Mouse (Mus musculus) midbrain, postnatal 0 days (tissue): ENCODE results near the gene Krtap2-4. TPM values are rescaled to one million over a fixed set of nuclear protein-coding genes. Genes with fewer than 3 reads are reported as not detected.

ENCODE experiments used
- ATAC-seq: fragments of 200-750 bp; cut with Nextera tagmentation; 2 replicates; pipeline ENCODE4 v1.8.0; 2017; ENCODE audit warnings: moderate number of reproducible peaks, mild to moderate bottlenecking, moderate TSS enrichment, moderate library complexity; ENCODE audit not compliant: low FRiP score
- DNase-seq: peaks from one replicate; pipeline ENCODE4 v3.0.0-alpha.2; 2015; ENCODE audit warnings: low spot score
- H3K27ac ChIP-seq: fragments of 300-500 bp; sonication (generic); 2 replicates; pipeline ENCODE4 v1.5.1; 2014; ENCODE audit warnings: low read depth, mild to moderate bottlenecking, low read length, mixed read lengths
- H3K27me3 ChIP-seq: fragments of 300-500 bp; sonication (generic); 2 replicates; pipeline ENCODE4 v1.6.1; 2014; ENCODE audit warnings: low read length, control low read depth, mixed read lengths; ENCODE audit not compliant: insufficient read depth
- H3K36me3 ChIP-seq: fragments of 300-500 bp; sonication (generic); 2 replicates; pipeline ENCODE4 v1.6.1; 2014; ENCODE audit warnings: low read length, control low read depth, mixed read lengths; ENCODE audit not compliant: insufficient read depth
- H3K4me1 ChIP-seq: fragments of 300-500 bp; sonication (generic); 2 replicates; pipeline ENCODE4 v1.6.1; 2014; ENCODE audit warnings: mild to moderate bottlenecking, control low read depth, antibody characterized with exemption, low read length, mixed read lengths; ENCODE audit not compliant: insufficient read depth
- H3K4me2 ChIP-seq: fragments of 300-500 bp; sonication (generic); 2 replicates; pipeline ENCODE4 v1.6.1; 2014; ENCODE audit warnings: low read depth, mild to moderate bottlenecking, low read length, mixed read lengths; ENCODE audit not compliant: poor library complexity, severe bottlenecking
- H3K4me3 ChIP-seq: fragments of 300-500 bp; sonication (generic); 2 replicates; pipeline ENCODE4 v1.5.1; 2014; ENCODE audit warnings: low read depth, mild to moderate bottlenecking, low read length, moderate library complexity
- H3K9ac ChIP-seq: fragments of 300-500 bp; sonication (generic); replicated peaks from 2 replicates; pipeline ENCODE4 v1.6.1; 2014; ENCODE audit warnings: mild to moderate bottlenecking, low read length, moderate library complexity, mixed read lengths; ENCODE audit not compliant: poor library complexity, severe bottlenecking
- H3K9me3 ChIP-seq: fragments of 300-500 bp; sonication (generic); 2 replicates; pipeline ENCODE4 v1.6.1; 2016; ENCODE audit warnings: low read length, control low read depth
- CTCF ChIP-seq: IDR thresholded peaks from 2 replicates; pipeline ENCODE4 v1.5.1; 2016; ENCODE audit warnings: antibody characterized with exemption, mild to moderate bottlenecking
- WGBS: fragments of 180-500 bp; shearing (Covaris S2); extraction: QIAGEN DNeasy Blood & Tissue Kit; methylation state at CpG from one replicate; pipeline ENCODE4 v1.1.7; 2014; 5-methylcytosine and 5-hydroxymethylcytosine counted together
- polyA plus RNA-seq: library from polyadenylated mRNA; unstranded; fragments of >200 nt; fragmentation: Nextera tagmentation; extraction: Ambion mirVana; gene quantifications from 2 replicates; pipeline ENCODE4 v1.2.1, GENCODE M21; 2015
- total RNA-seq: library from RNA; depleted of rRNA; stranded (reverse); fragments of >200 nt; gene quantifications from 2 replicates; pipeline ENCODE4 v1.2.3, GENCODE M21; 2014; rRNA removed

Gene Krtap2-4
- total and polyA plus RNA-seq, 2 experiments from 2014 or later: not detected

- 5% methylated on average over 7 of the region's 7 CpGs for WGBS
- Histone ChIP-seq H3K27ac (no peak overlapping the region), H3K9ac (no peak overlapping the region), H3K27me3 (no peaks in the 10 kb centered on the region), H3K36me3 (no peaks in the 10 kb centered on the region), H3K4me3 (no peak overlapping the region), H3K4me1 (no peaks in the 10 kb centered on the region), H3K4me2 (peak overlapping the region; percentile 25; the same call in 1 of the 2 replicates), H3K9me3 (no peaks in the 10 kb centered on the region)
- TF ChIP-seq CTCF: peak; percentile 86
- ATAC-seq (no peak), DNase-seq (peak; percentile 78)
These were observed 40.5 kb downstream of the Krtap2-4 start for GRCm38 (mm10) chr11:99574106-99574505.

GRCm38 (mm10) chr11:99573164-99573563, 41.5 kb downstream of the Krtap2-4 start:
- no peak for ATAC-seq

GRCm38 (mm10) chr11:99566530-99566929, 48.1 kb downstream of the Krtap2-4 start, which contains the start of gene Krtap3-1:
TSS of gene Krtap3-1 (minus strand) at chr11:99566630.
- Histone ChIP-seq H3K27ac (no peak within 1 kb of the TSS), H3K9ac (no peak within 1 kb of the TSS), H3K4me1 (no peaks in the 10 kb centered on the region), H3K36me3 (no peaks in the 10 kb centered on the region), H3K4me3 (no peak within 1 kb of the TSS), H3K27me3 (no peaks in the 10 kb centered on the region), H3K4me2 (no peak within 1 kb of the TSS), H3K9me3 (no peaks in the 10 kb centered on the region)
- ATAC-seq (no peak), DNase-seq (no peak)
- TF ChIP-seq CTCF: no peak
- 97% methylated on average over 7 of the region's 7 CpGs for WGBS

More at GRCm38 (mm10) chr11:99573164-99573563, 41.5 kb downstream of the Krtap2-4 start:
- H3K27ac ChIP-seq: no peak overlapping the region
- no peak overlapping the region for H3K9ac ChIP-seq
- H3K4me3 ChIP-seq: no peak overlapping the region
- DNase-seq: no peak
- no peaks in the 10 kb centered on the region for H3K27me3 ChIP-seq
- H3K4me1 ChIP-seq: no peaks in the 10 kb centered on the region
- H3K9me3 ChIP-seq: no peaks in the 10 kb centered on the region
- H3K4me2 ChIP-seq: no peak overlapping the region
- H3K36me3 ChIP-seq: no peaks in the 10 kb centered on the region
- no peak for TF ChIP-seq CTCF
- WGBS: 15% methylated on average over 4 of the region's 4 CpGs

Other genes with a start within 250 kb of the Krtap2-4 start
Only the 30 nearest of the 38 such genes appear.
- gene Krt12, start 192.6 kb downstream of the Krtap2-4 start, total RNA-seq: 2.0 TPM in 1 of 2 replicates, not detected in the other
- gene Krt12, start 192.6 kb downstream of the Krtap2-4 start, polyA plus RNA-seq: 0.21 and 0.31 TPM in 2 replicates
- not detected in 2 replicates for gene Krt20, start 176.7 kb downstream of the Krtap2-4 start, total RNA-seq
- 0.13 and 0.36 TPM in 2 replicates for gene Krt20, start 176.7 kb downstream of the Krtap2-4 start, polyA plus RNA-seq
- 0.16 TPM in 1 of 2 replicates, not detected in the other for gene Krt23, start 121.7 kb downstream of the Krtap2-4 start, total RNA-seq
- gene Krt23, start 121.7 kb downstream of the Krtap2-4 start, polyA plus RNA-seq: 0.32 TPM in 1 of 2 replicates, not detected in the other
- gene Krt39, start 93.5 kb downstream of the Krtap2-4 start, total RNA-seq: not detected in 2 replicates
- gene Krt39, start 93.5 kb downstream of the Krtap2-4 start, polyA plus RNA-seq: not detected in 2 replicates
- gene Krt40, start 71.7 kb downstream of the Krtap2-4 start, total RNA-seq: not detected in 2 replicates
- not detected in 2 replicates for gene Krt40, start 71.7 kb downstream of the Krtap2-4 start, polyA plus RNA-seq
- gene Krtap3-3, start 64.0 kb downstream of the Krtap2-4 start, total RNA-seq: not detected in 2 replicates
- not detected in 2 replicates for gene Krtap3-3, start 64.0 kb downstream of the Krtap2-4 start, polyA plus RNA-seq
- gene Krtap3-2, start 58.0 kb downstream of the Krtap2-4 start, total RNA-seq: not detected in 2 replicates
- gene Krtap3-2, start 58.0 kb downstream of the Krtap2-4 start, polyA plus RNA-seq: not detected in 2 replicates
- gene Gm11939, start 55.4 kb downstream of the Krtap2-4 start, total RNA-seq: not detected in 2 replicates
- not detected in 2 replicates for gene Gm11939, start 55.4 kb downstream of the Krtap2-4 start, polyA plus RNA-seq
- gene Krtap3-1, start 48.2 kb downstream of the Krtap2-4 start, total RNA-seq: not detected in 2 replicates
- gene Krtap3-1, start 48.2 kb downstream of the Krtap2-4 start, polyA plus RNA-seq: not detected in 2 replicates
- gene Krtap1-5, start 33.8 kb downstream of the Krtap2-4 start, total RNA-seq: not detected in 2 replicates
- gene Krtap1-5, start 33.8 kb downstream of the Krtap2-4 start, polyA plus RNA-seq: not detected in 2 replicates
- not detected in 2 replicates for gene Krtap1-4, start 31.2 kb downstream of the Krtap2-4 start, total RNA-seq
- not detected in 2 replicates for gene Krtap1-4, start 31.2 kb downstream of the Krtap2-4 start, polyA plus RNA-seq
- not detected in 2 replicates for gene Krtap1-3, start 23.5 kb downstream of the Krtap2-4 start, total RNA-seq
- gene Krtap1-3, start 23.5 kb downstream of the Krtap2-4 start, polyA plus RNA-seq: not detected in 2 replicates
- not detected in 2 replicates for gene Krtap9-3, start 16.7 kb downstream of the Krtap2-4 start, total RNA-seq
- not detected in 2 replicates for gene Krtap9-3, start 16.7 kb downstream of the Krtap2-4 start, polyA plus RNA-seq
- gene Gm11938, start 11.5 kb downstream of the Krtap2-4 start, total RNA-seq: not detected in 2 replicates
- not detected in 2 replicates for gene Gm11938, start 11.5 kb downstream of the Krtap2-4 start, polyA plus RNA-seq
- not detected in 2 replicates for gene Gm11937, start 4.7 kb downstream of the Krtap2-4 start, total RNA-seq
- gene Gm11937, start 4.7 kb downstream of the Krtap2-4 start, polyA plus RNA-seq: not detected in 2 replicates
- not detected in 2 replicates for gene Gm11562, start 5.6 kb upstream of the Krtap2-4 start, total RNA-seq
- gene Gm11562, start 5.6 kb upstream of the Krtap2-4 start, polyA plus RNA-seq: not detected in 2 replicates
- not detected in 2 replicates for gene Krtap4-1, start 13.4 kb upstream of the Krtap2-4 start, total RNA-seq
- not detected in 2 replicates for gene Krtap4-1, start 13.4 kb upstream of the Krtap2-4 start, polyA plus RNA-seq
- gene Krtap4-2, start 20.2 kb upstream of the Krtap2-4 start, total RNA-seq: not detected in 2 replicates
- gene Krtap4-2, start 20.2 kb upstream of the Krtap2-4 start, polyA plus RNA-seq: not detected in 2 replicates
- gene Krtap4-7, start 29.2 kb upstream of the Krtap2-4 start, total RNA-seq: not detected in 2 replicates
- gene Krtap4-7, start 29.2 kb upstream of the Krtap2-4 start, polyA plus RNA-seq: not detected in 2 replicates
- not detected in 2 replicates for gene Gm11555, start 35.4 kb upstream of the Krtap2-4 start, total RNA-seq
- gene Gm11555, start 35.4 kb upstream of the Krtap2-4 start, polyA plus RNA-seq: not detected in 2 replicates
- not detected in 2 replicates for gene Gm11563, start 44.1 kb upstream of the Krtap2-4 start, total RNA-seq
- gene Gm11563, start 44.1 kb upstream of the Krtap2-4 start, polyA plus RNA-seq: not detected in 2 replicates
- not detected in 2 replicates for gene Krtap4-6, start 51.1 kb upstream of the Krtap2-4 start, total RNA-seq
- gene Krtap4-6, start 51.1 kb upstream of the Krtap2-4 start, polyA plus RNA-seq: not detected in 2 replicates
- gene Gm14190, start 75.9 kb upstream of the Krtap2-4 start, total RNA-seq: not detected in 2 replicates
- not detected in 2 replicates for gene Gm14190, start 75.9 kb upstream of the Krtap2-4 start, polyA plus RNA-seq
- not detected in 2 replicates for gene Gm14180, start 119.4 kb upstream of the Krtap2-4 start, total RNA-seq
- gene Gm14180, start 119.4 kb upstream of the Krtap2-4 start, polyA plus RNA-seq: not detected in 2 replicates
- not detected in 2 replicates for gene Gm11595, start 158.1 kb upstream of the Krtap2-4 start, total RNA-seq
- gene Gm11595, start 158.1 kb upstream of the Krtap2-4 start, polyA plus RNA-seq: not detected in 2 replicates
- not detected in 2 replicates for gene Krtap4-8, start 165.9 kb upstream of the Krtap2-4 start, total RNA-seq
- gene Krtap4-8, start 165.9 kb upstream of the Krtap2-4 start, polyA plus RNA-seq: not detected in 2 replicates
- gene Krtap4-9, start 170.4 kb upstream of the Krtap2-4 start, total RNA-seq: not detected in 2 replicates
- gene Krtap4-9, start 170.4 kb upstream of the Krtap2-4 start, polyA plus RNA-seq: not detected in 2 replicates
- gene Gm11596, start 178.6 kb upstream of the Krtap2-4 start, total RNA-seq: not detected in 2 replicates
- not detected in 2 replicates for gene Gm11596, start 178.6 kb upstream of the Krtap2-4 start, polyA plus RNA-seq
- not detected in 2 replicates for gene Gm11569, start 184.1 kb upstream of the Krtap2-4 start, total RNA-seq
- gene Gm11569, start 184.1 kb upstream of the Krtap2-4 start, polyA plus RNA-seq: not detected in 2 replicates
- not detected in 2 replicates for gene Gm11554, start 189.6 kb upstream of the Krtap2-4 start, total RNA-seq
- gene Gm11554, start 189.6 kb upstream of the Krtap2-4 start, polyA plus RNA-seq: not detected in 2 replicates